Mouse (Mus musculus): ENCODE data around the gene Asz1.

GRCm38 (mm10) chr6:18043172-18043571 is 65.7 kb downstream of the Asz1 start:
- TF ChIP-seq GATA1 (IDR thresholded peaks at IDR 0.05; ENCODE audit: low read depth, low read length), result no peak
- TF ChIP-seq TAL1 (IDR thresholded peaks at IDR 0.05; ENCODE audit: low read length), result no peak
- TF ChIP-seq USF1 (IDR thresholded peaks at IDR 0.05; ENCODE audit: low read depth, low read length), result no peak
- TF ChIP-seq EP300 (IDR thresholded peaks at IDR 0.05; ENCODE audit: low read depth in 1 of 2, low read length in 2 of 2), result no peak
- TF ChIP-seq ZMIZ1 (IDR thresholded peaks at IDR 0.05; ENCODE audit: low read depth, low read length), result no peak
- TF ChIP-seq CTCF (IDR thresholded peaks at IDR 0.05 in 2 of 3, conservative IDR thresholded peaks at IDR 0.05 in 1 of 3; ENCODE audit: control insufficient read depth in 1 of 3, insufficient read depth in 1 of 3, low read depth in 2 of 3, low read length in 3 of 3, poor library complexity in 1 of 3, severe bottlenecking in 1 of 3), result no peak
- TF ChIP-seq POLR2A (IDR thresholded peaks at IDR 0.05; ENCODE audit: control insufficient read depth in 1 of 2, insufficient read depth in 1 of 2, low read depth in 1 of 2, low read length in 2 of 2, poor library complexity in 1 of 2), result no peak
- no peak for TF ChIP-seq CHD1 (IDR thresholded peaks at IDR 0.05; ENCODE audit: low read depth, low read length)
- TF ChIP-seq SMC3 (IDR thresholded peaks at IDR 0.05; ENCODE audit: low read depth, low read length), result no peak
- no peak for TF ChIP-seq RAD21 (IDR thresholded peaks at IDR 0.05; ENCODE audit: low read depth, low read length)
- TF ChIP-seq ZC3H11A (IDR thresholded peaks at IDR 0.05; ENCODE audit: low read depth, low read length), result no peak
- no peak for TF ChIP-seq TBP (IDR thresholded peaks at IDR 0.05; ENCODE audit: low read depth, low read length)
- no peak for TF ChIP-seq NRF1 (IDR thresholded peaks at IDR 0.05; ENCODE audit: insufficient read depth, low read depth, low read length, poor library complexity, severe bottlenecking)

All from MEL (cell line).